Mouse (Mus musculus) hindbrain, embryonic 16.5 days (tissue): Measurements from ENCODE around the gene Tbxa2r. TPM values are rescaled to one million over a fixed set of nuclear protein-coding genes. Genes with fewer than 3 reads are reported as not detected.
A peak's percentile ranks its signal among the peaks of the same experiment; 100 is the strongest.

Experiments used
- ATAC-seq: fragments of 200-750 bp; cut with Nextera tagmentation; 2 replicates; pipeline ENCODE4 v1.8.0; 2017; ENCODE audit warnings: moderate TSS enrichment, moderate library complexity
- H3K27ac ChIP-seq: fragments of 300-500 bp; sonication (generic); 2 replicates; pipeline ENCODE4 v1.5.1; 2014; ENCODE audit warnings: low read depth, mild to moderate bottlenecking, control low read depth, low read length, moderate library complexity
- H3K27me3 ChIP-seq: fragments of 300-500 bp; sonication (generic); replicated peaks from 2 replicates; pipeline ENCODE4 v1.6.1; 2014; ENCODE audit warnings: low read length; ENCODE audit not compliant: control insufficient read depth, insufficient read depth
- H3K36me3 ChIP-seq: fragments of 300-500 bp; sonication (generic); 2 replicates; pipeline ENCODE4 v1.6.1; 2014; ENCODE audit warnings: mild to moderate bottlenecking, low read length, moderate library complexity, mixed read lengths; ENCODE audit not compliant: control insufficient read depth, insufficient read depth
- H3K4me1 ChIP-seq: fragments of 300-500 bp; sonication (generic); 2 replicates; pipeline ENCODE4 v1.6.1; 2014; ENCODE audit warnings: low read depth, low read length; ENCODE audit not compliant: control insufficient read depth, insufficient read depth
- H3K4me2 ChIP-seq: fragments of 300-500 bp; sonication (generic); 2 replicates; pipeline ENCODE4 v1.6.1; 2014; ENCODE audit warnings: mild to moderate bottlenecking, low read length, control low read depth, moderate library complexity
- H3K4me3 ChIP-seq: fragments of 300-500 bp; sonication (generic); 2 replicates; pipeline ENCODE4 v1.5.1; 2014; ENCODE audit warnings: mild to moderate bottlenecking, low read length, control low read depth, moderate library complexity
- H3K9ac ChIP-seq: fragments of 300-500 bp; sonication (generic); 2 replicates; pipeline ENCODE4 v1.6.1; 2014; ENCODE audit warnings: low read depth, mild to moderate bottlenecking, control low read depth, low read length, moderate library complexity
- H3K9me3 ChIP-seq: fragments of 300-500 bp; sonication (generic); 2 replicates; pipeline ENCODE4 v1.6.1; 2014; ENCODE audit warnings: mild to moderate bottlenecking, low read length, moderate library complexity; ENCODE audit not compliant: control insufficient read depth
- WGBS: fragments of 180-500 bp; shearing (Covaris S2); extraction: QIAGEN DNeasy Blood & Tissue Kit; methylation state at CpG from one replicate; pipeline ENCODE4 v1.1.7; 2014; 5-methylcytosine and 5-hydroxymethylcytosine counted together
- polyA plus RNA-seq: library from polyadenylated mRNA; unstranded; fragments of >200 nt; fragmentation: Nextera tagmentation; extraction: Ambion mirVana; gene quantifications from 2 replicates; pipeline ENCODE4 v1.2.1, GENCODE M21; 2015

Tbxa2r gene
- polyA plus RNA-seq, 1 experiment from 2014 or later, result 5.4 TPM

DNA sequence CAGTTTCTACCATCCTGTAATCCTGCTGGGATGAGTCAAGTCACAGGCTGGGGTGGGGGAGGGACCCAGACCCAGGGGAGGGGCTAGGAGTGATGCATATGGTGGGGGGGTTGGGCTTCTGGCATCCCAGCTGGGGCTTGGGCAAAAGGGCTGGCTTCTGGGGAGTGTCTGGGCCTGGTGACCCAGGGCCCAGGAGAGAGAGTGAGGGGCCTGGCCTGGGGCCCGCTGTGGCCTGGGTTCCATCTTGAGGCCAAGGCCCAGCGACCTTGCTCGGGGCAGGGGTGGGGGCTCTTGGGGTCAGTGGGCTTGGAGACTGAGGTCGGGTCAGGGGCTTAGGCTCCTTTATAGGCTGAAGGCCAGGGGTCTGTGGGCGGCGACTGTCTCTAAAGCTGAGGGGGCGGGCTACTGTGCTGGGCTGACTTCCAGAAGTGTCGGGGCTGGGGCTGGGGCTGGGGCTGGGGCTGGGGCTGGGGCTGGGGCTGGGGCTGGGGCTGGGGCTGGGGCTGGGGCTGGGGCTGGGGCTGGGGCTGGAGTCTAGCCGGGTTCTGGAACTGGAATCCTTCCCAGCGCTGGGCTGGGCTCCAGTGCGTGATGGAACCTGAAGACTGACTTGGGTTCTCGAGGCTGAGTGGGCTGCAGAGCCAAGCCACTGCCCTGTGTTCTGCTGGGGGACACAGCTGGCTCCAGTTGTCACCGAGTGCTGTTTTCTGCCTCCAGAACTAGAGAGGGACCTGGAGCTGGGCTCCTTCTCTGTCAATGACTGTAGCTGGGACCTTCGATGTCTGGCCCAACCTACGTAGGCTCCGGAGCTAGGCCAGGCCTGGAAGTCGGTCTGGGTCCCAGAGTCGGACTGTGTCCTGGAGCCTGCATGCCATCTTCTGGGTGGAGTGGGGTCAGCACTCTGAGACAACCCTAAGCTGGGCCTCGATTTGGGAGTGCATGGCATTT, 7.1 kb downstream of the Tbxa2r start:
- 0 out of 2 replicates have a peak, but pooled peaks have one; percentile 37 for ATAC-seq
- Histone ChIP-seq H3K9ac (no peak overlapping the region), H3K27me3 (peaks cover 12% of the 10 kb centered on the region)

GRCm38 (mm10) chr10:81336558-81336957, 8.0 kb downstream of the Tbxa2r start:
- Histone ChIP-seq H3K36me3 (no peaks in the 10 kb centered on the region), H3K27ac (no peak overlapping the region), H3K9ac (no peak overlapping the region), H3K4me1 (no peaks in the 10 kb centered on the region; the same call in 1 of the 2 replicates), H3K27me3 (peaks cover 20% of the 10 kb centered on the region), H3K4me3 (no peak overlapping the region), H3K4me2 (no peak overlapping the region), H3K9me3 (no peaks in the 10 kb centered on the region)
- 88% methylated on average over 4 of the region's 4 CpGs for WGBS
- no peak for ATAC-seq

More for the DNA sequence above, 7.1 kb downstream of the Tbxa2r start:
- H3K36me3 ChIP-seq, result no peaks in the 10 kb centered on the region
- WGBS, result 35% methylated on average over 17 of the region's 19 CpGs
- H3K27ac ChIP-seq, result 0 out of 2 replicates have a peak overlapping the region, but pooled peaks have one; percentile 17
- no peak overlapping the region for H3K4me3 ChIP-seq
- H3K9me3 ChIP-seq, result no peaks in the 10 kb centered on the region
- H3K4me1 ChIP-seq, result no peaks in the 10 kb centered on the region; the same call in 1 of the 2 replicates
- no peak overlapping the region for H3K4me2 ChIP-seq

DNA sequence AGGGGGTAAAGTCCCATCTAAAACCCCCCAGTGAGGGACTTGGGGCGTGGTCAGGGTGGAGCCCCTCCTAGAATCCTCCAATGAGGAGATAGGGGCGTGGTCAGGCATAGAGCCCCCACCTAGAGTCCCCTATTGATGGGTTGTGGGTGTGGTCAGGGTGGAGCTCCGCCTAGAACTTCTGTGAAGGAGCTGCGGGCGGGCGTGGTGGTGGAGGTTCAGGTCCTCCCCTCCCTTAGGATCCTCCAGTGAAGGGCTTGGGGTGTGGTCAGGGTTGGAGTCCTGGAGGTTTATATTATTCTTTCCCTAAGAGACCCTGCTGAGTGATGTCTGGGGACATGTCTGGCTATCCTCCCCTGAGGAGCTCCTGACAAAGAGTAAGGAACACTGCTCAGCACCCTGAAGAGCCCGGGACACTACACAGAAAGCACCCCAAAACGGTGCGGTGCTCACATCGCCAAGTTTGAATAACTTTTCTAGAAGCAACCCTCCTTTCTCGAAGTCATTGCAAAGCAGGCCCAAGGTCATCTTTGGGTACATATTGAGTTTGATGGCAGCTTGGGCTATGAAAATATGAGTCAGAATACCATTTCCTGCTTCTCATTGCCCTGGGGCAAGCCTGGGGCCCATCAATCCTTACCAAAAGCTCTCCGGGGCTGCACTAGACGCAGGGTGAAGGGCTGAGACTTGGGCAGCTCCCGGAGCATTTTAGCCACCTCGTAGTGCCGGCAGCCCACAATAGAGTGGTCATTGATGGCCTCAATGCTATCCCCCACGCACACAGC, 12.2 kb downstream of the Tbxa2r start:
- Histone ChIP-seq H3K36me3 (no peaks in the 10 kb centered on the region), H3K9me3 (no peaks in the 10 kb centered on the region), H3K27ac (no peak overlapping the region), H3K4me2 (no peak overlapping the region), H3K9ac (no peak overlapping the region), H3K27me3 (peaks cover 40% of the 10 kb centered on the region), H3K4me3 (no peak overlapping the region), H3K4me1 (peaks cover 7% of the 10 kb centered on the region)
- 37% methylated on average over 17 of the region's 17 CpGs for WGBS
- ATAC-seq, result no peak

DNA sequence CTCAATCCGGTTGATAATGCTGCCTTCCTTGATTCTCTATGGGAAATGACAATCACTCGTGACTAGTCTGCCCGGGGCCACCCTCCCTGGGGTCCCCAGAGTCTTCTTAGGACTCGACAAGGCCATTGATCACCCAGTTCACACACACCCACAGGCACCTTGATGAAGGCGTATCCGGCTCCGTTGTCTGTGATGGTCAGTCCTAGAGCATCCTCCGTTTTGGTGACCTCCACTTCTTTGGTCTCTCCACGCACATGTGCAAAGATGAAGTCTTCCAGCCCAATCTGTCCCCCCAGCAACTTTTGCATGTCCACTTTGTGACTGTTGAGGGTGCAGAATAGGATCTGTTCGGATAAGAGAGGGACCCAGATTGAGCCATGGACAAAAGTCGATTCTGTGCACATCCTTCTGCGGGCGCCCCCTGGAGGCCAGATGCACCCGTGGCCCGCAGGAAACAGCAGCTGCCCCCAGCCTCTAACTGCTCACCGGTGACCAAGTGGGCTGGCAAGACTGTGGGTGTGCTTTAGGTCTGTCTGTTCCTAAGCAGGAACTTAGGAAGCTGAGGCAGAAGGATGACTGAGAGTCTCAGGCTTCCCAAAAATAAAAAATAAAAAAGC, 12.9 kb downstream of the Tbxa2r start:
- no peak overlapping the region for H3K4me2 ChIP-seq
- no peak overlapping the region for H3K4me3 ChIP-seq
- H3K27me3 ChIP-seq, result peaks cover 40% of the 10 kb centered on the region
- H3K4me1 ChIP-seq, result peaks cover 8% of the 10 kb centered on the region
- no peak overlapping the region for H3K27ac ChIP-seq
- 30% methylated on average over 16 of the region's 16 CpGs for whole genome bisulfite sequencing
- no peak overlapping the region for H3K9ac ChIP-seq
- no peaks in the 10 kb centered on the region for H3K36me3 ChIP-seq
- no peak for ATAC-seq
- no peaks in the 10 kb centered on the region for H3K9me3 ChIP-seq

DNA sequence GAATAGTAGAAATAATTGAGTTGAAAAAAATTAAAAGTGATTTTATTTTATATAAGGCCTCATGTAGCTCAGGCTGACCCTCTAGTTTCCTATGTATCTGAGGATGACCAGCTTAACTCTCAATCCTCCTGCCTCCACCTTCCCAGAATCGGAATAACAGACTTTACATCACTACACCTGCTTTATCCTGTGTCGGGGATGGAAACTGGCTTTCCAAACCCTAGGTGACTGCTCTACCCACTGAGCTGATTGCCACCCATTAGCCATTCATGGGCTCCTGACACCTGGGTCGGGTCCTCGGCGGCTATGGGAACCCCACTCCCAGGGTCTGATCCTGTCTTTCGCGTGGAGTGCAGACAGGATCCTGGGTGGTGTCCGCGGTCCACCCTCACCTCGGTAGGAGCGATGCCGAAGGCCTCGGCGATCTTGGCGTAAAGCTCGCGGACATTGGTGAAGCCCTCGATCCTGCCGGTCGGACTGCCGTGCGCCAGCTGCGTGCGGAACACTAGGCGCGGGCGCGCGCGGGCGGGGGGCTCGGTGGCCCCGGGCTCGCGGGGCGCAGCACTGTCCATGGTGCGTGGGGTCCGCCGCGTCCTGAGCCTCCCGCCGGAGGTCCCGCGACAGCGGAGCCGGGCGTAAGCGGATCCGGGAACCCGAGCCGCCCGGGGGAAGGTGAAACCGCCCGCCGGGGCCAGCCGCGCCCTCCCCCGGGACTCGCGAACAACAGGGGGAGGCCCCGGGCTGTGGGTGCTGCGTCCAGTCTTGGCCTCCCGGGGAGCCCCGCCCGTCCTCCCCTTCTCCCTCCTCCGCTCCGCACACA, 14.4 kb downstream of the Tbxa2r start, which contains the start of gene Gipc3:
Gene Gipc3, minus strand, starts transcription at position 581 of the 820 bp plus-strand sequence.
- 5% methylated on average over 56 of the region's 67 CpGs for WGBS
- ATAC-seq, result no peak
- Histone ChIP-seq H3K27me3 (peaks cover 44% of the 10 kb centered on the region), H3K4me1 (peaks cover 14% of the 10 kb centered on the region), H3K9me3 (no peaks in the 10 kb centered on the region), H3K4me2 (peak within 1 kb of the TSS; percentile 60), H3K27ac (no peak within 1 kb of the TSS), H3K9ac (peak within 1 kb of the TSS; percentile 61), H3K36me3 (no peaks in the 10 kb centered on the region), H3K4me3 (peak within 1 kb of the TSS; percentile 37)

DNA sequence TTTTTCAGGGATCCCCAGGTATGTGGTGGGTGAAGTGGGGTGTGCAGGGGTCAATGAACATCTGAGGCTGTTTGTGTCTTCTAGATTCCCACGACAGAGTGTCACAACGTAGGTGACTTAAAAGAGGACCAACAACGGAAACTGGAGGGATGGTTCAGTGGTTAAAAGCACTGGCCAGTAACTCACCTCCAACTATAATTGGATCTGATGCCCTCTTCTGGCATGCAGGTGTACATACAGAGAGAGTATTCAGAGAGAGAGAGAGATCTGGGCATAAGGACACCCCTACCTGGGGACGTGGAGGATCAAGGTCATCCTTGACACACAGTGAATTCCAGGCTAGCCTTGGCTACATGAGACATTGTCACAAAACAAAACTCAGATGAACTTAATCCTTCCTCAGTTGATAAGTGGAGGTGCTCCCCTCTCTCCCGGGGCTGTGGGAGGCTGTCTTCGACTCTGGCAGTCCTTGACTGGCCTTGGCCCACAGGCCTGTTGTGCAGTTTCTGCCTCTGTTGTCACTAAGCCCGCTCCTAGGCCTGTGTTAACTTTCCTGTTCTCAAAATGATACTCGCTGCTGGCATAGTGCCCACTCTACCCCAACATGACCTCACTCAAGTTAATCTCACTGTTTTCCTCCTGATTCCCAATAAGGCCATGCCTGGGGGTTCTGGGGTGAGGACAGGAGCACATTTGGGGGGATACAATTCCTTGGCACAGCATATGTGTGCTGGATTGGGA, 16.1 kb downstream of the Tbxa2r start:
- no peak overlapping the region for H3K4me2 ChIP-seq
- H3K4me1 ChIP-seq, result peaks cover 18% of the 10 kb centered on the region
- no peak overlapping the region for H3K27ac ChIP-seq
- no peak overlapping the region for H3K4me3 ChIP-seq
- no peaks in the 10 kb centered on the region for H3K36me3 ChIP-seq
- no peak overlapping the region for H3K9ac ChIP-seq
- H3K27me3 ChIP-seq, result peaks cover 46% of the 10 kb centered on the region
- no peak for ATAC-seq
- H3K9me3 ChIP-seq, result no peaks in the 10 kb centered on the region
- WGBS, result 57% methylated on average over 8 of the region's 8 CpGs

GRCm38 (mm10) chr10:81345162-81345534, 16.6 kb downstream of the Tbxa2r start:
- Histone ChIP-seq H3K36me3 (no peaks in the 10 kb centered on the region), H3K4me3 (no peak overlapping the region), H3K9me3 (no peaks in the 10 kb centered on the region), H3K27me3 (peaks cover 46% of the 10 kb centered on the region), H3K4me2 (no peak overlapping the region), H3K4me1 (peaks cover 22% of the 10 kb centered on the region), H3K9ac (no peak overlapping the region), H3K27ac (no peak overlapping the region)
- 86% methylated on average over 4 of the region's 4 CpGs for WGBS
- ATAC-seq, result no peak
